Mouse (Mus musculus): ENCODE data around the gene Krcc1. TPM values are rescaled to one million over a fixed set of nuclear protein-coding genes. Genes with fewer than 3 reads are reported as not detected.

Gene Krcc1
- polyA plus RNA-seq, 1 experiment from 2014 or later = 39.3 TPM

GRCm38 (mm10) chr6:71332236-71332965 lies 60.9 kb downstream of the Krcc1 start:
- ATAC-seq (ENCODE audit: insufficient number of reproducible peaks, insufficient read depth, low FRiP score, low TSS enrichment, low read depth) = no peak
- H3K36me3 ChIP-seq = no peaks in the 10 kb centered on the region
- 83% methylated on average over 11 of the region's 11 CpGs for WGBS
- no peak overlapping the region for H3K9ac ChIP-seq (replicated peaks)
- 0 out of 2 replicates have a peak, but pooled peaks cover 2% of the 10 kb centered on the region for H3K4me1 ChIP-seq (replicated peaks)
- H3K27me3 ChIP-seq = no peaks in the 10 kb centered on the region
- H3K27ac ChIP-seq = no peak overlapping the region
- no peak overlapping the region for H3K4me2 ChIP-seq
- no peak overlapping the region for H3K4me3 ChIP-seq (replicated peaks)
- H3K9me3 ChIP-seq = no peaks in the 10 kb centered on the region

- no peak for ATAC-seq (ENCODE audit: insufficient number of reproducible peaks, insufficient read depth, low FRiP score, low TSS enrichment, low read depth)
- 71% methylated on average over 3 of the region's 3 CpGs for WGBS
- no peaks in the 10 kb centered on the region for H3K9me3 ChIP-seq
Measured at GRCm38 (mm10) chr6:71333031-71333430, 61.6 kb downstream of the Krcc1 start.

GRCm38 (mm10) chr6:71333578-71334273 lies 62.2 kb downstream of the Krcc1 start:
- no peaks in the 10 kb centered on the region for H3K9me3 ChIP-seq
- 87% methylated on average over 11 of the region's 11 CpGs for WGBS
- ATAC-seq (ENCODE audit: insufficient number of reproducible peaks, insufficient read depth, low FRiP score, low TSS enrichment, low read depth) = no peak
- no peak overlapping the region for H3K4me2 ChIP-seq
- H3K27ac ChIP-seq = no peak overlapping the region
- 0 out of 2 replicates have a peak, but pooled peaks cover 2% of the 10 kb centered on the region for H3K4me1 ChIP-seq (replicated peaks)
- H3K36me3 ChIP-seq = no peaks in the 10 kb centered on the region
- H3K9ac ChIP-seq (replicated peaks) = no peak overlapping the region
- H3K27me3 ChIP-seq = no peaks in the 10 kb centered on the region
- no peak overlapping the region for H3K4me3 ChIP-seq (replicated peaks)

More at GRCm38 (mm10) chr6:71333031-71333430, 61.6 kb downstream of the Krcc1 start:
- no peak overlapping the region for H3K27ac ChIP-seq
- no peak overlapping the region for H3K4me2 ChIP-seq
- 0 out of 2 replicates have a peak, but pooled peaks cover 2% of the 10 kb centered on the region for H3K4me1 ChIP-seq (replicated peaks)
- no peaks in the 10 kb centered on the region for H3K36me3 ChIP-seq
- no peak overlapping the region for H3K9ac ChIP-seq (replicated peaks)
- no peaks in the 10 kb centered on the region for H3K27me3 ChIP-seq
- H3K4me3 ChIP-seq (replicated peaks) = no peak overlapping the region

Small RNA genes within 50 kb of the gene (microRNA-seq; reads per million reads assigned to microRNA genes)
- 18.8 reads per million, percentile 32 among the genes with 10 or more reads in this experiment for gene Mir8112

Other genes with a start within 250 kb of the Krcc1 start
- gene Thnsl2, start 127.2 kb upstream of the Krcc1 start, polyA plus RNA-seq (2016; fragmentation: Nextera tagmentation; extraction: Ambion mirVana) = 5.6 and 6.0 TPM in 2 replicates
- gene Fabp1, start 71.8 kb upstream of the Krcc1 start, polyA plus RNA-seq (2016; fragmentation: Nextera tagmentation; extraction: Ambion mirVana) = not detected in 2 replicates
- 5.1 and 5.2 TPM in 2 replicates for gene Smyd1, start 50.6 kb downstream of the Krcc1 start, polyA plus RNA-seq (2016; fragmentation: Nextera tagmentation; extraction: Ambion mirVana)
- gene Cd8b1, start 51.1 kb downstream of the Krcc1 start, polyA plus RNA-seq (2016; fragmentation: Nextera tagmentation; extraction: Ambion mirVana) = not detected in 2 replicates
- gene Cd8a, start 101.8 kb downstream of the Krcc1 start, polyA plus RNA-seq (2016; fragmentation: Nextera tagmentation; extraction: Ambion mirVana) = 0.06 TPM in 1 of 2 replicates, not detected in the other
- gene Rmnd5a, start 169.0 kb downstream of the Krcc1 start, polyA plus RNA-seq (2016; fragmentation: Nextera tagmentation; extraction: Ambion mirVana) = 18.7 and 21.1 TPM in 2 replicates
- 18.9 and 20.8 TPM in 2 replicates for gene Rnf103, start 222.2 kb downstream of the Krcc1 start, polyA plus RNA-seq (2016; fragmentation: Nextera tagmentation; extraction: Ambion mirVana)

Measured in limb, embryonic 12.5 days (tissue).